In genomic region chr19:10268851-10269250, GRCm38 (mm10) we compare ENCODE assay signal across 19 mouse cellular contexts. TPM values are rescaled to one million over a fixed set of nuclear protein-coding genes. Genes with fewer than 3 reads are reported as not detected.
"Had no signal": no experiment of that assay in that cellular context is flagged by ENCODE, and none has a peak within 500 bp of the region (broad histone marks: within the 10 kb centered on the region; RNA-seq: fewer than 3 reads in every experiment).

No protein-coding gene starts in this region.

- H3K9me3 ChIP-seq: megakaryocyte, embryonic 14.5 days; midbrain, embryonic 13.5 days; midbrain, embryonic 15.5 days; neural tube, embryonic 12.5 days had no signal

- H3K4me3 ChIP-seq: megakaryocyte, embryonic 14.5 days; midbrain, embryonic 13.5 days; midbrain, embryonic 15.5 days; neural tube, embryonic 12.5 days had no signal

- H3K4me2 ChIP-seq: lung, embryonic 14.5 days; midbrain, embryonic 11.5 days; midbrain, embryonic 13.5 days; midbrain, embryonic 15.5 days; neural tube, embryonic 12.5 days had no signal

- H3K36me3 ChIP-seq: midbrain, embryonic 13.5 days; midbrain, embryonic 15.5 days; neural tube, embryonic 12.5 days had no signal

- DNase-seq: lung, adult 18-20 months; lung, embryonic 14.5 days; lung, postnatal 10 days; lung, postnatal 4 days; retina, postnatal 1 day; right cerebral cortex, adult 18-20 months; right cerebral cortex, postnatal 25 days; right cerebral cortex, postnatal 4 days; spleen, adult 18-20 months; thymus, adult 18-20 months; thymus, postnatal 14 days; thymus, postnatal 36 days had no signal

- H3K27ac ChIP-seq: midbrain, embryonic 13.5 days; midbrain, embryonic 15.5 days; neural tube, embryonic 12.5 days had no signal

- ATAC-seq: midbrain, embryonic 13.5 days; midbrain, embryonic 15.5 days had no signal

- H3K9ac ChIP-seq: lung, embryonic 14.5 days; midbrain, embryonic 13.5 days; midbrain, embryonic 15.5 days; neural tube, embryonic 12.5 days had no signal

- H3K27me3 ChIP-seq: midbrain, embryonic 13.5 days had no signal

RNA-seq across cellular contexts. Expression of gene Myrf, which starts 28.3 kb away (rescaled TPM):
- total RNA-seq: monocyte, adult 5-6 weeks; neutrophil, adult 5-6 weeks had no signal

RNA-seq across cellular contexts. Expression of gene Dagla, which starts 35.8 kb away (rescaled TPM):
- total RNA-seq: monocyte, adult 5-6 weeks; neutrophil, adult 5-6 weeks had no signal
